Mouse (Mus musculus) MEL (cell line): ENCODE results near the gene Slc35d2. TPM values are rescaled to one million over a fixed set of nuclear protein-coding genes. Genes with fewer than 3 reads are reported as not detected.

Experiments
- DNase-seq: peaks from one replicate; pipeline ENCODE4 v3.0.0; 2011; ENCODE audit warnings: low read depth, low spot score
- H3K27ac ChIP-seq: 2 replicates; pipeline ENCODE4 v1.5.1; 2012; ENCODE audit warnings: low read depth, mild to moderate bottlenecking, control low read depth, low read length, moderate library complexity; ENCODE audit not compliant: control insufficient read depth
- H3K27me3 ChIP-seq, 2 experiments: fragments of 150-350 bp in 1 of 2; sonication (generic) in 1 of 2; 2 replicates each; pipeline ENCODE4 v1.6.1; 2012; ENCODE audit warnings: low read length in 2 of 2, mild to moderate bottlenecking in 2 of 2, improper control_type of control experiment in 1 of 2, moderate library complexity in 1 of 2; ENCODE audit not compliant: insufficient read depth in 2 of 2, control insufficient read depth in 1 of 2
- H3K36me3 ChIP-seq, 2 experiments: 2 replicates each; pipeline ENCODE4 v1.6.1; 2012 to 2014; ENCODE audit warnings: low read length in 2 of 2, improper control_type of control experiment in 1 of 2, inconsistent platforms in 1 of 2, mild to moderate bottlenecking in 1 of 2; ENCODE audit not compliant: insufficient read depth in 2 of 2, control insufficient read depth in 1 of 2
- H3K4me1 ChIP-seq, 2 experiments: fragments of 150-350 bp in 1 of 2; sonication (generic) in 1 of 2; 2 replicates each; pipeline ENCODE4 v1.6.1; 2012; ENCODE audit warnings: low read length in 2 of 2, improper control_type of control experiment in 1 of 2, mild to moderate bottlenecking in 1 of 2; ENCODE audit not compliant: insufficient read depth in 2 of 2, control insufficient read depth in 1 of 2
- H3K4me3 ChIP-seq, 2 experiments: fragments of 150-350 bp in 1 of 2; sonication (generic) in 1 of 2; 2 replicates each; pipeline ENCODE4 v1.5.1; 2012; ENCODE audit warnings: low read depth in 2 of 2, low read length in 2 of 2, mild to moderate bottlenecking in 2 of 2, moderate library complexity in 2 of 2, control low read depth in 1 of 2, improper control_type of control experiment in 1 of 2; ENCODE audit not compliant: control insufficient read depth in 1 of 2, insufficient read depth in 1 of 2
- H3K79me2 ChIP-seq: 2 replicates; pipeline ENCODE4 v1.6.1; 2012; ENCODE audit warnings: mild to moderate bottlenecking, low read length, moderate library complexity; ENCODE audit not compliant: control insufficient read depth, poor library complexity, insufficient read depth
- H3K9ac ChIP-seq: 2 replicates; pipeline ENCODE4 v1.6.1; 2012; ENCODE audit warnings: low read depth, mild to moderate bottlenecking, control low read depth, low read length, moderate library complexity; ENCODE audit not compliant: control insufficient read depth, poor library complexity, severe bottlenecking
- H3K9me3 ChIP-seq: fragments of 150-350 bp; sonication (generic); replicated peaks from 2 replicates; pipeline ENCODE4 v1.6.1; 2012; ENCODE audit warnings: mild to moderate bottlenecking, low read length, improper control_type of control experiment, moderate library complexity; ENCODE audit not compliant: insufficient read depth
- BHLHE40 ChIP-seq: IDR thresholded peaks from 2 replicates; pipeline ENCODE4 v1.6.1; 2012; ENCODE audit warnings: low read depth, mild to moderate bottlenecking, inconsistent platforms, low read length, improper control_type of control experiment, borderline replicate concordance
- CTCF ChIP-seq, 3 experiments: IDR thresholded peaks in 2 of 3; conservative IDR thresholded peaks in 1 of 3; 2 replicates each; pipeline ENCODE4 v1.5.1; 2011 to 2012; ENCODE audit warnings: low read length in 3 of 3, low read depth in 2 of 3, mild to moderate bottlenecking in 2 of 3, improper control_type of control experiment in 1 of 3, inconsistent platforms in 1 of 3, mixed read lengths in 1 of 3, moderate library complexity in 1 of 3; ENCODE audit not compliant: control insufficient read depth in 1 of 3, insufficient read depth in 1 of 3, poor library complexity in 1 of 3, severe bottlenecking in 1 of 3
- ELF1 ChIP-seq: IDR thresholded peaks from 2 replicates; pipeline ENCODE4 v1.6.1; 2014; ENCODE audit warnings: low read depth, mild to moderate bottlenecking, inconsistent platforms, low read length, improper control_type of control experiment, moderate library complexity
- EP300 ChIP-seq, 2 experiments: IDR thresholded peaks; 2 replicates each; pipeline ENCODE4 v1.6.1; 2011; ENCODE audit warnings: improper control_type of control experiment in 2 of 2, low read length in 2 of 2, low read depth in 1 of 2, mild to moderate bottlenecking in 1 of 2
- JUND ChIP-seq: IDR thresholded peaks from 2 replicates; pipeline ENCODE4 v1.6.1; 2011; ENCODE audit warnings: low read depth, mild to moderate bottlenecking, improper control_type of control experiment, low read length
- KAT2A ChIP-seq: conservative IDR thresholded peaks from 2 replicates; pipeline ENCODE4 v1.6.1; 2012; ENCODE audit warnings: low read depth, low read length, improper control_type of control experiment, inconsistent platforms
- MAFK ChIP-seq: IDR thresholded peaks from 2 replicates; pipeline ENCODE4 v1.6.1; 2011; ENCODE audit warnings: low read depth, mild to moderate bottlenecking, low read length, improper control_type of control experiment, borderline replicate concordance
- MAZ ChIP-seq: IDR thresholded peaks from 2 replicates; pipeline ENCODE4 v1.6.1; 2012; ENCODE audit warnings: low read depth, mild to moderate bottlenecking, inconsistent platforms, low read length, improper control_type of control experiment
- MEF2A ChIP-seq: IDR thresholded peaks from 2 replicates; pipeline ENCODE4 v1.6.1; 2014; ENCODE audit warnings: low read depth, mild to moderate bottlenecking, inconsistent platforms, low read length, improper control_type of control experiment; ENCODE audit not compliant: poor library complexity, insufficient replicate concordance, severe bottlenecking; ENCODE audit errors: extremely low read depth
- POLR2AphosphoS5 ChIP-seq: IDR thresholded peaks from 2 replicates; pipeline ENCODE4 v1.6.1; 2012; ENCODE audit warnings: low read depth, borderline replicate concordance, mild to moderate bottlenecking, inconsistent platforms, low read length, moderate library complexity, mixed read lengths
- RCOR1 ChIP-seq: IDR thresholded peaks from 2 replicates; pipeline ENCODE4 v1.6.1; 2012; ENCODE audit warnings: low read depth, mild to moderate bottlenecking, inconsistent platforms, low read length, improper control_type of control experiment
- SMC3 ChIP-seq: IDR thresholded peaks from 2 replicates; pipeline ENCODE4 v1.6.1; 2011; ENCODE audit warnings: low read depth, low read length, improper control_type of control experiment
- USF1 ChIP-seq: IDR thresholded peaks from 2 replicates; pipeline ENCODE4 v1.6.1; 2014; ENCODE audit warnings: low read depth, mild to moderate bottlenecking, inconsistent platforms, low read length, improper control_type of control experiment, moderate library complexity
- ZMIZ1 ChIP-seq: IDR thresholded peaks from 2 replicates; pipeline ENCODE4 v1.6.1; 2012; ENCODE audit warnings: low read depth, mild to moderate bottlenecking, inconsistent platforms, low read length, improper control_type of control experiment, moderate library complexity
- polyA plus RNA-seq, 2 experiments: library from polyadenylated mRNA; stranded (reverse) in 1 of 2; unstranded in 1 of 2; fragments of >175 nt in 1 of 2; fragments of >200 nt in 1 of 2; gene quantifications; 2 replicates each; pipeline versions ENCODE4 v1.2.1 to v1.2.4; 2012; ENCODE audit warnings: low replicate concordance in 2 of 2, low read depth in 1 of 2; ENCODE audit not compliant: insufficient read length in 2 of 2, insufficient read depth in 1 of 2, missing spikeins in 1 of 2
- total RNA-seq: library from RNA; depleted of rRNA; stranded (reverse); fragments of 300-350 nt; gene quantifications from 2 replicates; pipeline ENCODE4 v1.2.3, GENCODE M21; 2012

The Slc35d2 gene
- total and polyA plus RNA-seq, 3 experiments, result 3.9 to 11.6 TPM; not detected in 1

GRCm38 (mm10) chr13:64081012-64081919, 47.9 kb downstream of the Slc35d2 start:
- H3K4me3 ChIP-seq, result no peak overlapping the region
- H3K4me1 ChIP-seq, result no peaks in the 10 kb centered on the region
- H3K36me3 ChIP-seq, result no peaks in the 10 kb centered on the region
- H3K27ac ChIP-seq, result no peak overlapping the region
- no peaks in the 10 kb centered on the region for H3K9me3 ChIP-seq
- DNase-seq, result no peak
- no peak for TF ChIP-seq CTCF (IDR thresholded peaks at IDR 0.05 in 2 of 3, conservative IDR thresholded peaks at IDR 0.05 in 1 of 3; ENCODE audit: control insufficient read depth in 1 of 3, insufficient read depth in 1 of 3, low read depth in 2 of 3, low read length in 3 of 3, poor library complexity in 1 of 3, severe bottlenecking in 1 of 3)
- TF ChIP-seq BHLHE40, result no peak
- TF ChIP-seq MEF2A, result no peak
- no peak for TF ChIP-seq MAFK
- TF ChIP-seq POLR2AphosphoS5, result no peak
- TF ChIP-seq RCOR1, result no peak
- no peak for TF ChIP-seq EP300 (IDR thresholded peaks at IDR 0.05; ENCODE audit: low read depth in 1 of 2, low read length in 2 of 2)
- TF ChIP-seq, all 39 proteins: peak for 0
- Histone ChIP-seq H3K9ac (no peak overlapping the region), H3K79me2 (no peaks in the 10 kb centered on the region), H3K27me3 (peaks cover 0 to 5% of the 10 kb centered on the region in 2 experiments; a peak in 2 of 4 replicates)

GRCm38 (mm10) chr13:64077591-64077990, 51.6 kb downstream of the Slc35d2 start:
- TF ChIP-seq JUND (no peak), SMC3 (no peak), MAFK (no peak), EP300 (IDR thresholded peaks at IDR 0.05; ENCODE audit: low read depth in 1 of 2, low read length in 2 of 2) (no peak), RCOR1 (no peak), USF1 (no peak), ZMIZ1 (no peak), MAZ (no peak), KAT2A (no peak), ELF1 (no peak)
- no peaks in the 10 kb centered on the region for H3K9me3 ChIP-seq
- no peaks in the 10 kb centered on the region for H3K4me1 ChIP-seq
- peaks cover 0 to 5% of the 10 kb centered on the region in 2 experiments; a peak in 3 of 4 replicates for H3K27me3 ChIP-seq
- no peak for DNase-seq
- no peak overlapping the region for H3K9ac ChIP-seq
- H3K27ac ChIP-seq, result no peak overlapping the region
- H3K4me3 ChIP-seq, result no peak overlapping the region
- H3K36me3 ChIP-seq, result no peaks in the 10 kb centered on the region
- H3K79me2 ChIP-seq, result no peaks in the 10 kb centered on the region
